Mouse (Mus musculus) CD8-positive naive resting alpha-beta T cell, adult 57 days (primary cell): ENCODE data around the gene Vps45. TPM values are rescaled to one million over a fixed set of nuclear protein-coding genes. Genes with fewer than 3 reads are reported as not detected.

Source experiments
- total RNA-seq: library from RNA; stranded (reverse); gene quantifications from one replicate; pipeline ENCODE4 v1.2.4, GENCODE M21; 2023

Gene Vps45
- total RNA-seq = 12.4 TPM

GRCm38 (mm10) chr3:96058231-96058896 is at the start of gene Vps45:
Gene Vps45, minus strand, starts transcription at chr3:96058466.

GRCm38 (mm10) chr3:96104261-96105065 is 46.2 kb upstream of the Vps45 start, which contains the start of gene Otud7b:
Gene Otud7b, plus strand, starts transcription at chr3:96104527.

GRCm38 (mm10) chr3:95995802-95996428 is 62.4 kb downstream of the Vps45 start, which contains the start of gene Plekho1:
Gene Plekho1, minus strand, starts transcription at chr3:95996001.

Other genes with a start within 250 kb of the Vps45 start
- 98.7 TPM for gene Rprd2, start 239.6 kb downstream of the Vps45 start, total RNA-seq
- gene Prpf3, start 202.6 kb downstream of the Vps45 start, total RNA-seq = 72.8 TPM
- gene Mrps21, start 186.9 kb downstream of the Vps45 start, total RNA-seq = 65.9 TPM
- gene Ciart, start 176.2 kb downstream of the Vps45 start, total RNA-seq = 25.5 TPM
- 3.8 TPM for gene BC028528, start 166.5 kb downstream of the Vps45 start, total RNA-seq
- 37.7 TPM for gene Aph1a, start 164.5 kb downstream of the Vps45 start, total RNA-seq
- not detected for gene Car14, start 153.8 kb downstream of the Vps45 start, total RNA-seq
- 87.9 TPM for gene Anp32e, start 129.2 kb downstream of the Vps45 start, total RNA-seq
- gene Plekho1, start 62.5 kb downstream of the Vps45 start, total RNA-seq = 52.2 TPM
- 27.0 TPM for gene Otud7b, start 46.1 kb upstream of the Vps45 start, total RNA-seq
- gene Mtmr11, start 103.5 kb upstream of the Vps45 start, total RNA-seq = 1.9 TPM
- 78.1 TPM for gene Sf3b4, start 113.9 kb upstream of the Vps45 start, total RNA-seq
- 3.9 TPM for gene Sv2a, start 122.7 kb upstream of the Vps45 start, total RNA-seq
- 10.8 TPM for gene Bola1, start 161.2 kb upstream of the Vps45 start, total RNA-seq
- 1.8 TPM for gene Hist2h2ab, start 161.4 kb upstream of the Vps45 start, total RNA-seq
- gene Hist2h2ac, start 162.4 kb upstream of the Vps45 start, total RNA-seq = 48.7 TPM
- 1.9 TPM for gene Hist2h2be, start 162.7 kb upstream of the Vps45 start, total RNA-seq
- gene Hist2h3c2, start 180.7 kb upstream of the Vps45 start, total RNA-seq = 2.4 TPM
- 338 TPM for gene Hist2h2aa2, start 181.8 kb upstream of the Vps45 start, total RNA-seq
- 7.8 TPM for gene Hist2h2aa1, start 187.0 kb upstream of the Vps45 start, total RNA-seq
- not detected for gene Hist2h3c1, start 188.2 kb upstream of the Vps45 start, total RNA-seq
- 53.0 TPM for gene Hist2h4, start 204.8 kb upstream of the Vps45 start, total RNA-seq
- 64.4 TPM for gene Hist2h3b, start 210.2 kb upstream of the Vps45 start, total RNA-seq
- gene Hist2h2bb, start 211.3 kb upstream of the Vps45 start, total RNA-seq = 149 TPM
- 0.24 TPM for gene Fcgr1, start 235.5 kb upstream of the Vps45 start, total RNA-seq